Mouse (Mus musculus) CH12.LX (cell line): ENCODE measurements around the gene B3gnt2.

ENCODE experiments used
- CTCF ChIP-seq, 2 experiments: IDR thresholded peaks in 1 of 2; conservative IDR thresholded peaks in 1 of 2; 2 replicates each; pipeline ENCODE4 v1.5.1; 2011 to 2012; ENCODE audit warnings: low read depth in 2 of 2, low read length in 2 of 2, improper control_type of control experiment in 1 of 2, inconsistent platforms in 1 of 2, mild to moderate bottlenecking in 1 of 2, moderate library complexity in 1 of 2
- ELF1 ChIP-seq: IDR thresholded peaks from 2 replicates; pipeline ENCODE4 v1.6.1; 2014; ENCODE audit warnings: low read depth, mild to moderate bottlenecking, inconsistent platforms, low read length, improper control_type of control experiment
- EP300 ChIP-seq: IDR thresholded peaks from 2 replicates; pipeline ENCODE4 v1.6.1; 2011; ENCODE audit warnings: low read length, improper control_type of control experiment
- MEF2A ChIP-seq: IDR thresholded peaks from 2 replicates; pipeline ENCODE4 v1.6.1; 2014; ENCODE audit warnings: low read depth, mild to moderate bottlenecking, inconsistent platforms, low read length, improper control_type of control experiment, borderline replicate concordance
- POLR2A ChIP-seq: IDR thresholded peaks from 2 replicates; pipeline ENCODE4 v1.6.1; 2011; ENCODE audit warnings: low read depth, mild to moderate bottlenecking, improper control_type of control experiment, low read length

GRCm38 (mm10) chr11:22892466-22892865, 31.7 kb upstream of the B3gnt2 start:
- TF ChIP-seq MEF2A (no peak), POLR2A (no peak), CTCF (conservative IDR thresholded peaks at IDR 0.05 in 1 of 2, IDR thresholded peaks at IDR 0.05 in 1 of 2; ENCODE audit: low read depth in 2 of 2, low read length in 2 of 2) (no peak), EP300 (peak; percentile 26; the same call in 1 of the 2 replicates), ELF1 (no peak)
